Mouse (Mus musculus) midbrain, postnatal 0 days (tissue): ENCODE measurements around the gene Ttc12. TPM values are rescaled to one million over a fixed set of nuclear protein-coding genes. Genes with fewer than 3 reads are reported as not detected.

ENCODE experiments used
- ATAC-seq: fragments of 200-750 bp; cut with Nextera tagmentation; 2 replicates; pipeline ENCODE4 v1.8.0; 2017; ENCODE audit warnings: moderate number of reproducible peaks, mild to moderate bottlenecking, moderate TSS enrichment, moderate library complexity; ENCODE audit not compliant: low FRiP score
- DNase-seq: peaks from one replicate; pipeline ENCODE4 v3.0.0-alpha.2; 2015; ENCODE audit warnings: low spot score
- H3K27ac ChIP-seq: fragments of 300-500 bp; sonication (generic); 2 replicates; pipeline ENCODE4 v1.5.1; 2014; ENCODE audit warnings: low read depth, mild to moderate bottlenecking, low read length, mixed read lengths
- H3K27me3 ChIP-seq: fragments of 300-500 bp; sonication (generic); 2 replicates; pipeline ENCODE4 v1.6.1; 2014; ENCODE audit warnings: low read length, control low read depth, mixed read lengths; ENCODE audit not compliant: insufficient read depth
- H3K36me3 ChIP-seq: fragments of 300-500 bp; sonication (generic); 2 replicates; pipeline ENCODE4 v1.6.1; 2014; ENCODE audit warnings: low read length, control low read depth, mixed read lengths; ENCODE audit not compliant: insufficient read depth
- H3K4me1 ChIP-seq: fragments of 300-500 bp; sonication (generic); 2 replicates; pipeline ENCODE4 v1.6.1; 2014; ENCODE audit warnings: mild to moderate bottlenecking, control low read depth, antibody characterized with exemption, low read length, mixed read lengths; ENCODE audit not compliant: insufficient read depth
- H3K4me2 ChIP-seq: fragments of 300-500 bp; sonication (generic); 2 replicates; pipeline ENCODE4 v1.6.1; 2014; ENCODE audit warnings: low read depth, mild to moderate bottlenecking, low read length, mixed read lengths; ENCODE audit not compliant: poor library complexity, severe bottlenecking
- H3K4me3 ChIP-seq: fragments of 300-500 bp; sonication (generic); 2 replicates; pipeline ENCODE4 v1.5.1; 2014; ENCODE audit warnings: low read depth, mild to moderate bottlenecking, low read length, moderate library complexity
- H3K9ac ChIP-seq: fragments of 300-500 bp; sonication (generic); replicated peaks from 2 replicates; pipeline ENCODE4 v1.6.1; 2014; ENCODE audit warnings: mild to moderate bottlenecking, low read length, moderate library complexity, mixed read lengths; ENCODE audit not compliant: poor library complexity, severe bottlenecking
- H3K9me3 ChIP-seq: fragments of 300-500 bp; sonication (generic); 2 replicates; pipeline ENCODE4 v1.6.1; 2016; ENCODE audit warnings: low read length, control low read depth
- CTCF ChIP-seq: IDR thresholded peaks from 2 replicates; pipeline ENCODE4 v1.5.1; 2016; ENCODE audit warnings: antibody characterized with exemption, mild to moderate bottlenecking
- WGBS: fragments of 180-500 bp; shearing (Covaris S2); extraction: QIAGEN DNeasy Blood & Tissue Kit; methylation state at CpG from one replicate; pipeline ENCODE4 v1.1.7; 2014; 5-methylcytosine and 5-hydroxymethylcytosine counted together
- polyA plus RNA-seq: library from polyadenylated mRNA; unstranded; fragments of >200 nt; fragmentation: Nextera tagmentation; extraction: Ambion mirVana; gene quantifications from 2 replicates; pipeline ENCODE4 v1.2.1, GENCODE M21; 2015
- total RNA-seq: library from RNA; depleted of rRNA; stranded (reverse); fragments of >200 nt; gene quantifications from 2 replicates; pipeline ENCODE4 v1.2.3, GENCODE M21; 2014

Gene Ttc12
- total and polyA plus RNA-seq, 2 experiments from 2014 or later = 2.0 to 2.1 TPM

DNA sequence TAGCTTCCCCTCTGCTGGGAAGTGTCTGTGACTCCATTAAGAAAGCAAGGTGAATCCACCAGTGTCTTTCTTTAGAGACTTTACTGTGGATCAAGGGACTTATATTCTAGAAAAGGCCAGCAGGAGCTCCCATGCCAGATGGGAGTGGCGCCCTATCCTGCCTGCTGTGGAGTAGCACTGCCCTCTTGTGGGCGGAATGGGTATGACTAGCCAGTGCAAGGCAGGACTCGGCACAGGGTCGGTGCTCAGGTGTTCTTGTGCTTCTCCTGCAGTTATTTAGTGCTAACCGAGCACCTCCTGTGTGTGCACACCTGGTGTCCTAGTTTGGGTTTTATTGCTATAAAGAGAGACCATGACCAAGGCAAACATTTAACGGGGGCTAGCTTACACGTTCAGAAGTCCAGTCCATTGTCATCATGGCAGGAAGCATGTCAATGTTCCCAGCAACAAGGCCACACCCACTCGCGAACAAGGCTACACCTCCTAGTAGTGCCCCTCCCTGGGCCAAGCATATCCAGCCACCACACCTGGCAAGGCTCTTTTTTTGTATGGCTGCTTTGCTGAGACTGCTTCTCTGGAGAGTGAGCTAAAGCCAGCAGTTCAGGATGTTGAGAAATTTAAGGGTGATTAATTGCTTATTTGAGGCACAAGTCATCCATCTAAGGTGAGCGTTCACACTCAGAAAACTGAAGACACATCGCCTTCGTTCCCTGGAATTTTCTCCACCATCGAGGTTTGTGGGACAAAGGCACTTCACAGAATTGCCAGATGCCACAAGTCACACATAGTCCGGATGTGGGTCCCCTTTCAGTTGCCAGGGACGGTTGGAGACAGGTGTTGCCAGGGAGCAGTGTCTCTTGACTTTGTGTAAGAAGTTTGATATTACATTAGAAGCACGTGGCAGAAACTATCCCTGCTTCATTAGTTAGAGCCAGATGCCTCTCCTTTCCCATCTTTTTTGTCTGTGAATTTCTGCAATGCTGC is 3.2 kb upstream of the Ttc12 start:
- no peaks in the 10 kb centered on the region for H3K36me3 ChIP-seq
- peak; percentile 81 for DNase-seq
- 35% methylated on average over 16 of the region's 16 CpGs for WGBS

DNA sequence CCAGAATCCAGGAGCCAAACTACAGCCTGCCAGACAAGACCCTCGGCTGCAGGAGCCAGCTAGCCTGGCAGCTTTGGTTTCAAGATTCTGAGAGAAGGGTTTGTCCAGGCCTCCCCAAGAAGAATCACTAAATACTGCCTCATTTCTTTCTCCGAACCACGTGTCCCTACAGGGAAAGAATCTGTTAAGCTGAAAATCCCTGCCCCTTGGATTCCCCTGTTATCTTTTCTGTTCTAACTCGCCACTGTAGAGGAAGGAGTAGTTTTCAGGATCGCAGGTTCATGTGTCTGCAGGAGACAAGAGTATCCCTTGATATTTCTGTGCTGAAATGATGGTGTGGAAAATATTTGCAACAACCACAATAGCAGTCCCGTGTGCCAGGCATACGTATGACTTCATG is 2.2 kb upstream of the Ttc12 start:
- Histone ChIP-seq H3K9ac (no peak overlapping the region), H3K27me3 (no peaks in the 10 kb centered on the region; the same call in 1 of the 2 replicates), H3K4me3 (no peak overlapping the region), H3K36me3 (no peaks in the 10 kb centered on the region), H3K4me2 (no peak overlapping the region), H3K4me1 (peaks cover 4% of the 10 kb centered on the region; the same call in 1 of the 2 replicates), H3K27ac (no peak overlapping the region), H3K9me3 (no peaks in the 10 kb centered on the region)
- DNase-seq (no peak), ATAC-seq (no peak)
- WGBS = 72% methylated on average over 7 of the region's 7 CpGs
- no peak for TF ChIP-seq CTCF

More for the DNA sequence above, 3.2 kb upstream of the Ttc12 start:
- no peak overlapping the region for H3K9ac ChIP-seq
- no peak overlapping the region for H3K27ac ChIP-seq
- H3K4me2 ChIP-seq = peak overlapping the region; percentile 7; the same call in 1 of the 2 replicates
- no peaks in the 10 kb centered on the region; the same call in 1 of the 2 replicates for H3K27me3 ChIP-seq
- ATAC-seq = peak; percentile 67
- peak; percentile 100 for TF ChIP-seq CTCF
- peaks cover 4% of the 10 kb centered on the region; the same call in 1 of the 2 replicates for H3K4me1 ChIP-seq
- no peaks in the 10 kb centered on the region for H3K9me3 ChIP-seq
- H3K4me3 ChIP-seq = no peak overlapping the region

DNA sequence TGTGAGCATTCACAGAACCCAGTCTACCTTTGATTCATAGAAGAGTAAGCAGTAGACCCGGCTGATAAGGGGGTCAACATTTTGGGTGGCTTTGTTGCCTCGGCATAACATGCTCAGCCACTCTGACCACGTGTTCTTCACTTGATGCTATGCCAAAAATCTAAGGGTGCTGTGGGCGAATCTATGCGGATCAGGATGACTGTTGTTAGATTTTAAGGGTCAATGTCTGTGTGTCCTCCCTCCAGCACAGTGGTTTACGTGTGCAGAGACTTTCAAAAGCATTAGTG is 1.6 kb upstream of the Ttc12 start:
- H3K4me1 ChIP-seq = peaks cover 4% of the 10 kb centered on the region; the same call in 1 of the 2 replicates
- no peak overlapping the region for H3K4me3 ChIP-seq
- H3K4me2 ChIP-seq = no peak overlapping the region
- H3K36me3 ChIP-seq = no peaks in the 10 kb centered on the region
- H3K27me3 ChIP-seq = no peaks in the 10 kb centered on the region; the same call in 1 of the 2 replicates
- WGBS = 85% methylated on average over 6 of the region's 6 CpGs
- no peak for TF ChIP-seq CTCF
- H3K9me3 ChIP-seq = no peaks in the 10 kb centered on the region
- DNase-seq (no peak), ATAC-seq (no peak)
- no peak overlapping the region for H3K27ac ChIP-seq
- H3K9ac ChIP-seq = no peak overlapping the region

DNA sequence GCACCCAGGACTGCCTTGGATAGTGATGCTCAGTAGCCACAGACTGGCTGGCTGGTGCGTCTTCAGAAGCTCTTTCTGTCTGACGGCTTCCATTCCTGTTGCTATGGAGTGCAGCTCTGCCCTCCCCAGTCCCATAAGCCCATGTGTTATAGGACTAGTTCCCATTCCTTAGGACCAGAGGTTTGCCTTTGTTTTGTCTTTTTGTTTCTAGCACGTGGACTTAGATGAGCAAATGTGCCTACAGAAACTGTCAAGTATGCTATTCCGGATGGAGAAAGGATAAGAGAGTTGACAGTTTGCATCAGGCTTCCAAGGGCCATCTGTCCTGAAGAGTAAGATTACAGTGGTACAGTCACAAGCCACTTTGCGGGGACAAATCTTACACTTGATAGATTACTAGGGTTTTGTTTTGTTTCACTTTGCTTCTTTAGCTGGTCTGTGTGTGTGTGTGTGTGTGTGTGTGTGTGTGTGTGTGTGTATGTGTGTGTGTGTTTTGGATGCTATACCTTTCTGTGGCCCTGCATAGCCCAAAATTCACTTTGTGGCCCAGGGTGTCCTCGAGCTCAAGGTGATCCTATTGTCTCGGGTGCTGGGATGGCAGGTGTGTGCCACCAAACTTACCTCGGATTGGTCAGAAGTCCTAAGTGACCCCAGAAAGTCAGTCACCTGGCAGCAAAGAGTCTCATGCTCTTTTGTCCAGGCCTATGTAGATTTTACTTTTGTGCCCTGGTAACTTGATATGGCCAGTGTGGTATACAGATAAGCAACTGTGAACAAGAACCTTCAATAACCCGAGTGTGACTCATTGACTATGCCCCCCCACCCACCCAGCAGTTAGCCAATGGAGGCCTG is 1.0 kb upstream of the Ttc12 start:
- Histone ChIP-seq H3K27ac (no peak overlapping the region), H3K4me2 (no peak overlapping the region), H3K4me1 (peaks cover 4% of the 10 kb centered on the region; the same call in 1 of the 2 replicates), H3K36me3 (no peaks in the 10 kb centered on the region), H3K9ac (no peak overlapping the region), H3K9me3 (no peaks in the 10 kb centered on the region), H3K27me3 (no peaks in the 10 kb centered on the region; the same call in 1 of the 2 replicates), H3K4me3 (no peak overlapping the region)
- 76% methylated on average over 9 of the region's 9 CpGs for WGBS
- TF ChIP-seq CTCF = no peak
- DNase-seq = no peak
- ATAC-seq = no peak

DNA sequence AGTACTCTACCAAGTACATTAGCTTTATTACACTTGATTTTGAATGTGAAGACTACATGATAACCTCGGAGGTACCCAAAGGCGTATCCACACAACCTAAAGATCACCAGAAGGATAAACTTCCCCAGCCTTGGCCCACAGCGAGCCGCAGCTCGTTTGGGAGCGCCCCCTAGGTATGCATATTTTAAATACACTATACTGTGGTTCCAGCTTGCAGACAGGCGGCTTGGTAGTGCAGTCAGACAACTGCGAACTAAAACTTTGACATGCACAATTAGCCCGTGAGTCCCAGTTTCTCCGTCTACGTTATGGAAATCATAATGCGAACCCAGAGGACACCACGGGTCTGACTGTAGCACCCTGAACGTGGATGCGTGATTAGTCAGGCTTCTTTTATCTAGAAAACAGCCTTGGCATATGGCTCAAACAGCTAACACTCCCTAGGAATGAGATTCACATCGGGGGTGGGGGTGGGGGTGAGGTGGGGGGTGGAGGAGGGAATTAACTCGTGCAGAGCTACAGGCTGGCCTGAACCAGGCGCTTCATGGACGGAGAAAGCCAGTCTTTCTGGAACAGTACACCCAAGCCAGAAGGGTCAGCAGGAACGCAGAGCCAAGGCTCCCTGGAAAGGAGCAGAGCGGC is 654 bp downstream of the Ttc12 start:
- H3K27ac ChIP-seq = no peak overlapping the region
- peak; percentile 62 for DNase-seq
- peak; percentile 75 for TF ChIP-seq CTCF
- no peaks in the 10 kb centered on the region; the same call in 1 of the 2 replicates for H3K27me3 ChIP-seq
- H3K4me1 ChIP-seq = peaks cover 4% of the 10 kb centered on the region; the same call in 1 of the 2 replicates
- no peak overlapping the region; the same call in 1 of the 2 replicates for H3K9ac ChIP-seq
- 4% methylated on average over 21 of the region's 21 CpGs for WGBS
- peak overlapping the region; percentile 70 for H3K4me2 ChIP-seq
- H3K9me3 ChIP-seq = no peaks in the 10 kb centered on the region
- H3K4me3 ChIP-seq = peak overlapping the region; percentile 41
- no peak for ATAC-seq
- H3K36me3 ChIP-seq = no peaks in the 10 kb centered on the region
